Mouse (Mus musculus): Measurements from ENCODE around the gene Daam1. TPM values are rescaled to one million over a fixed set of nuclear protein-coding genes. Genes with fewer than 3 reads are reported as not detected.

Gene Daam1
- total RNA-seq, 2 experiments from 2014 or later = 20.0 to 21.6 TPM

Other genes starting within 250 kb of the Daam1 start
- 1 to 10 TPM; 1.9 to 3.0 TPM for gene Gpr135, start 240.0 kb downstream of the Daam1 start, total RNA-seq (2021)

All from adrenal gland, postnatal 36 days (tissue).